Mouse (Mus musculus) C2C12 (cell line): ENCODE measurements at regions not wholly inside any gene's neighbourhood (a gene's known extent, or its start where the extent isn't known, plus 50 kb on each side); places are given as distances from the start of the nearest gene placed in this dataset.

Experiments used
- H3K27me3 ChIP-seq: one replicate; pipeline ENCODE4 v1.6.1; 2011; ENCODE audit not compliant: control insufficient read depth, insufficient read depth, insufficient read length
- H3K36me3 ChIP-seq: one replicate; pipeline ENCODE4 v1.6.1; 2011; ENCODE audit not compliant: control insufficient read depth, insufficient read depth
- H3K4me3 ChIP-seq: one replicate; pipeline ENCODE4 v1.5.1; 2011; ENCODE audit warnings: mild to moderate bottlenecking, control low read depth; ENCODE audit not compliant: poor library complexity, insufficient read depth, severe bottlenecking
- H3K79me2 ChIP-seq: one replicate; pipeline ENCODE4 v1.6.1; 2011; ENCODE audit not compliant: control insufficient read depth, insufficient read depth
- H3K79me3 ChIP-seq: one replicate; pipeline ENCODE4 v1.6.1; 2011; ENCODE audit warnings: low read depth, control low read depth
- H3ac ChIP-seq: one replicate; pipeline ENCODE3; 2011; ENCODE audit warnings: low read depth; ENCODE audit not compliant: control insufficient read depth, insufficient read length
- CEBPB ChIP-seq: IDR thresholded peaks from one replicate; pipeline ENCODE4 v1.6.1; 2011; ENCODE audit warnings: low read depth, mild to moderate bottlenecking, control low read depth, moderate library complexity
- CTCF ChIP-seq: IDR thresholded peaks from one replicate; pipeline ENCODE4 v1.5.1; 2011; ENCODE audit not compliant: control insufficient read depth, insufficient read depth, insufficient read length
- FOSL1 ChIP-seq: IDR thresholded peaks from one replicate; pipeline ENCODE4 v1.8.0; 2011; ENCODE audit warnings: mild to moderate bottlenecking, low read length; ENCODE audit not compliant: poor library complexity, insufficient read depth, severe bottlenecking
- MAX ChIP-seq: IDR thresholded peaks from one replicate; pipeline ENCODE4 v1.6.1; 2011; ENCODE audit warnings: mild to moderate bottlenecking, control low read depth
- MYOD1 ChIP-seq: IDR thresholded peaks from one replicate; pipeline ENCODE4 v1.6.1; 2011; ENCODE audit warnings: low read depth; ENCODE audit not compliant: control insufficient read depth, insufficient read length
- MYOG ChIP-seq: IDR thresholded peaks from one replicate; pipeline ENCODE4 v1.6.1; 2011; ENCODE audit not compliant: control insufficient read depth, insufficient read length; ENCODE audit errors: extremely low read depth
- USF1 ChIP-seq: IDR thresholded peaks from one replicate; pipeline ENCODE4 v1.6.1; 2011; ENCODE audit warnings: low read depth, mild to moderate bottlenecking, control low read depth, moderate library complexity

DNA sequence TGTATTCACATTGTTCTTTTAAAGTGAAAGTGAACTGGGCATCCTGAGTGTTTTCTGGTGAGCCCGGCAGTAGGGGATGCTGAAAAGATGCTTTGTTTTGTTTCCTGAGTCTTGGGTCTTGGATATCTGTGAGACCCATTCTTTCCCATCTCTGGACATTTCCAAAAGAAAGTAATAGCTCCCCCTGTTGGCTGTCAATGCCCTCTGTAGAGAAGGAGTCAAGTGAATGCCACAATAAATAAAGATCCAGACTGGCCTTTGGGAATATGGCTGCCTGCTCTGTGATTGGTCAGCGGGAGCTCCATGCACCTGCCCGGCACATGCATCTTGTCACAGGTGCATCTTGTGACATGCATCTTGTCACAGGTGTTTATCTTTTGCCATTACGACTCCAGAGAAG lies 209.4 kb upstream of the 1700012A03Rik start:
- no peak for TF ChIP-seq MYOG
- no peak for TF ChIP-seq MAX
- TF ChIP-seq USF1 = no peak
- TF ChIP-seq MYOD1 = no peak
- no peak for TF ChIP-seq CEBPB
- no peak for TF ChIP-seq CTCF
- no peak for TF ChIP-seq FOSL1
- no peak overlapping the region for H3ac ChIP-seq
- H3K79me3 ChIP-seq = no peaks in the 10 kb centered on the region
- no peak overlapping the region for H3K4me3 ChIP-seq
- no peaks in the 10 kb centered on the region for H3K36me3 ChIP-seq
- no peaks in the 10 kb centered on the region for H3K27me3 ChIP-seq
- no peaks in the 10 kb centered on the region for H3K79me2 ChIP-seq

DNA sequence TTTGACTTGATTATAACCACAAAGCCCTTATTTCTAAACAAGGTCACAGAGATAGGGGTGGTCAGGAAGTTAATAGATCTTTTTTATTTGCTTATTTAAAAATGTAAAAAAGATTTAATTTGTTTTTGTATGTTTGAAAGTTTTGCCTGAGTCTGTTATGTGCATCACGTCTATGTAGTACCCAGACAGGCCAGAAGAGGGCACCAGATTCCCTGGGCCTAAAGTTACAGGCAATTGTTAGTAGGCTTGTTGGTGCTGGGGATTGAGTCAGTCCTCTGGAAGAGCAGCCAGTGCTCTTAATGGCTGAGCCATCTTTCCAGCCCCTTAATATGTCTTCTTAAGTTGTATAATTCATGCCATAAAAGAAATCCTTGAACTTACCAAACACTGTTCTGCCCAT lies 211.5 kb upstream of the 1700012A03Rik start:
- Histone ChIP-seq H3ac (no peak overlapping the region), H3K36me3 (no peaks in the 10 kb centered on the region), H3K79me2 (no peaks in the 10 kb centered on the region), H3K79me3 (no peaks in the 10 kb centered on the region), H3K4me3 (no peak overlapping the region), H3K27me3 (no peaks in the 10 kb centered on the region)
- TF ChIP-seq CTCF = no peak
- no peak for TF ChIP-seq MYOG
- no peak for TF ChIP-seq USF1
- no peak for TF ChIP-seq MYOD1
- TF ChIP-seq FOSL1 = no peak
- TF ChIP-seq CEBPB = no peak
- TF ChIP-seq MAX = no peak

- Histone ChIP-seq H3K79me3 (no peaks in the 10 kb centered on the region), H3K4me3 (no peak overlapping the region), H3K36me3 (no peaks in the 10 kb centered on the region), H3ac (no peak overlapping the region), H3K27me3 (no peaks in the 10 kb centered on the region), H3K79me2 (no peaks in the 10 kb centered on the region)
- TF ChIP-seq USF1 = no peak
- no peak for TF ChIP-seq CEBPB
- TF ChIP-seq MAX = no peak
- TF ChIP-seq MYOD1 = no peak
- TF ChIP-seq MYOG = no peak
- no peak for TF ChIP-seq FOSL1
These were observed 214.3 kb upstream of the 1700012A03Rik start for GRCm38 (mm10) chr6:31835795-31836194.

- Histone ChIP-seq H3K36me3 (no peaks in the 10 kb centered on the region), H3K79me3 (no peaks in the 10 kb centered on the region), H3K4me3 (no peak overlapping the region), H3K27me3 (no peaks in the 10 kb centered on the region), H3ac (no peak overlapping the region), H3K79me2 (no peaks in the 10 kb centered on the region)
- no peak for TF ChIP-seq MAX
- no peak for TF ChIP-seq MYOD1
- TF ChIP-seq USF1 = no peak
These were observed 215.5 kb upstream of the 1700012A03Rik start for GRCm38 (mm10) chr6:31834503-31834902.

DNA sequence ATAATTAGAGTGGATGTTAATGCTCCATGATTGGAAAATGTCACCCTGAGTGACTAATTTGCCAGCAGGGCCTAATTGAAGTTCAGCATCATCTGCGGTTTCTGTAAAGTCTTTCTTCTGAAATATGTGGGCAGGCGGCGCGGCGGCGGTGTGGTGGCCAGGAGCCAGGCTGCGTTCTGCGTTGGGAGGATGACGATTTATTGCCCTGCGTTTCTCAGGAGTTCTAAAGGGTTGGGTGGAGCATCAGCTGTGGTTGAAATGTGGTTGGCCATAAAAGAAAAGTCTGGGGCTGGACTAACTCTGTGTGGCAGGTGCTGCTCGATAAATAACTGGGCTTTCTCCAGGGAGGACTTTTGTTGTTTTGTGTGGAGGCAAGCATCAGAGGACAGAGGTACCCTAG lies 219.4 kb upstream of the 1700012A03Rik start:
- Histone ChIP-seq H3K79me3 (no peaks in the 10 kb centered on the region), H3K27me3 (no peaks in the 10 kb centered on the region), H3K4me3 (no peak overlapping the region), H3K36me3 (no peaks in the 10 kb centered on the region), H3ac (no peak overlapping the region), H3K79me2 (no peaks in the 10 kb centered on the region)
- TF ChIP-seq CTCF = no peak
- TF ChIP-seq MYOD1 = no peak
- no peak for TF ChIP-seq MAX
- no peak for TF ChIP-seq MYOG
- TF ChIP-seq USF1 = no peak
- no peak for TF ChIP-seq CEBPB
- TF ChIP-seq FOSL1 = no peak

- Histone ChIP-seq H3K4me3 (no peak overlapping the region), H3K79me2 (no peaks in the 10 kb centered on the region), H3ac (no peak overlapping the region), H3K36me3 (no peaks in the 10 kb centered on the region), H3K79me3 (no peaks in the 10 kb centered on the region), H3K27me3 (no peaks in the 10 kb centered on the region)
- TF ChIP-seq FOSL1 (no peak), MYOD1 (no peak), CEBPB (no peak), MYOG (no peak), MAX (no peak), CTCF (no peak), USF1 (no peak)
These were observed 226.4 kb upstream of the 1700012A03Rik start for GRCm38 (mm10) chr6:31823616-31824015.
